Mouse (Mus musculus): Measurements from ENCODE around the gene Gid4.
"Not testable (repeated sequence)": the region's sequence is repeated elsewhere in the genome, so short reads cannot be mapped to it uniquely, and the experiment has no call there.

Gene Gid4

GRCm38 (mm10) chr11:60433501-60433900 is 16.6 kb downstream of the Gid4 start:
- no peak for DNase-seq (ENCODE audit: low spot score)

- no peak for DNase-seq (ENCODE audit: low spot score)
These were observed 18.2 kb downstream of the Gid4 start for GRCm38 (mm10) chr11:60435133-60435532.

GRCm38 (mm10) chr11:60436618-60437017 is 19.7 kb downstream of the Gid4 start:
- no peak for DNase-seq (ENCODE audit: low spot score)

DNA sequence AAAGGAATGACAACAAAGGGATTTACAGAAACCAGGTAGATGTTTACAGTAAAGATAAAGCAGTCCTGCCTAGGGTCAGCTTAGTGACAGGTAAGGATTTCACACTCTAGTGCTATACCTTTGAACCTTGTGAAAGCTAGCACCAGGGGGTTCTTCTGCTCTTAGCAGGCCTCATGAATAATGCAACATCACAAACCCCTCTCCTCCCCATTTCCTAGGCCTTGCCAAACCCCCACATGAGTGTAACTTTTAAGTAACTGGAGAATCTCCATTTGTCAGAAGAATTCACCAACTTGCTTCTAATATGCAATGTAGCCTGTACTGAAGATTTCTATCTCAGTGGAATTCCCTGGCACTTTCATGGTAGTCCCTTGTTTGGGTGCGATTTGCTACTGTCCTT is 22.7 kb downstream of the Gid4 start:
- DNase-seq (ENCODE audit: low spot score) = not testable (repeated sequence)

GRCm38 (mm10) chr11:60440176-60440575 is 23.2 kb downstream of the Gid4 start:
- DNase-seq (ENCODE audit: low spot score) = no peak

- no peak for DNase-seq (ENCODE audit: low spot score)
These were observed 26.0 kb downstream of the Gid4 start for GRCm38 (mm10) chr11:60442896-60443295.

DNA sequence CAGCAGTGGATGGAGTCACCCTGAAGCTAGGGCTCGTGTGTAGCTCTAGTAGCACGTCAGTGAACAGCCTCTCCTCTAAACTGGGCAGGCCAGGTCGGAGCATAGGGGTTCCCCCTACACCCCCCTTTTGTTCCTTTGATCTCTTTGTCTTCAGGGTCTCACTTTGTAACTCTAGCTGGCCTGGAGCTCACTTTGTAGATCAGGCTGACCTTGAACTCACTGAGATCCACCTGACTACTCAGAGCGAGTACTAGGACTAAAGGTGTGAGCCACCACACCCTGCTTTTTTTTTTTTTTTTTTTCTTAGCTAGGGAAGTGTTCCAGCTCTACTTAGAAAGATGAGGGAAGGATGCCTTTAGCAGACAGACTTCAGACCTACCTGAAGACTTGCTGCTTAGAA is 27.1 kb downstream of the Gid4 start:
- DNase-seq (ENCODE audit: low spot score) = no peak

- DNase-seq (ENCODE audit: low spot score) = peak; percentile 87
These were observed 37.3 kb downstream of the Gid4 start, which contains the start of gene Drg2 for GRCm38 (mm10) chr11:60454080-60454744. Gene Drg2 (plus strand): TSS chr11:60454591.

GRCm38 (mm10) chr11:60454745-60455087 is 37.8 kb downstream of the Gid4 start:
- DNase-seq (ENCODE audit: low spot score) = no peak

DNA sequence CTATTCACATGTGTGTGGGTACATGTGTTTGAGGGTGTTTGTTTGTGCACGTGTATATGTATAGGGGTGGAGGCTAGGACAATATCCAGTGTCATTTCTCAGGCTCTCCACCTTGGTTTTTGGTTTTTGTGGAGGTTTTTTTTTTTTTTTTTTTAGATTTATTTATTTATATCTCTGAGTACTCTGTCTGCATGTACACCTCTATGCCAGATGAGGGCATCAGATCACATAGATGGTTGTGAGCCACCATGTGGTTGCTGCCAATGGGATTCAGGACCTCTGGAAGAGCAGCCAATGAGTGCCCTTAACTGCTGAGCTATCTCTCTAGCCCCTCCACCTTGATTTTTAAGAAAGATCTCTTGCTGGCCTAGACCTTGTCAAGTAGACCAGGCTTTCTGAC is 41.0 kb downstream of the Gid4 start:
- DNase-seq (ENCODE audit: low spot score) = no peak

DNA sequence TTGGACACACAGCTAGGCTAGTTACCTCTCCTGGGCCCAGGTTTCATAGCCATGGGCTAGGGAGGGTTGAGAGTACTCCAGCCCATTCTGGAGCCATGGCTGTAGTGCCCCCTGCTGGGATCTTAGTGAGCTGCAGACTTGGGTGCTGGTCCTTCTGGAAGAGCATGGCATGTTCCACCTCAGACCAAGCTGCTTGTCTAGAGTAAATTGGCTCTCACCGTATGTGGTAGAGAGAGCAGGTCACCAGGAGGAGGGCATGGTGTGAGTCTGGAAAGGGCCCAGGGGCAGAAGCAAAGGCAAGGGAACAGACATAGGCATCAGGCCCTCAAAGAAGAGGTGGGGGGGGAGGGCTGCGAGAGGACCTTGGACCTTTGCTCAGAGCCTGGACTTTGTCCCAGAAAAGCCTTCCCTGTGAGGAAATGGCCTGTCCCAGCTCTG is 49.0 kb downstream of the Gid4 start:
- DNase-seq (ENCODE audit: low spot score) = peak; percentile 14

- DNase-seq (ENCODE audit: low spot score) = no peak
These were observed 52.1 kb downstream of the Gid4 start, which contains the start of gene Myo15 for GRCm38 (mm10) chr11:60469039-60469438. Gene Myo15 (plus strand): TSS chr11:60469339.

DNA sequence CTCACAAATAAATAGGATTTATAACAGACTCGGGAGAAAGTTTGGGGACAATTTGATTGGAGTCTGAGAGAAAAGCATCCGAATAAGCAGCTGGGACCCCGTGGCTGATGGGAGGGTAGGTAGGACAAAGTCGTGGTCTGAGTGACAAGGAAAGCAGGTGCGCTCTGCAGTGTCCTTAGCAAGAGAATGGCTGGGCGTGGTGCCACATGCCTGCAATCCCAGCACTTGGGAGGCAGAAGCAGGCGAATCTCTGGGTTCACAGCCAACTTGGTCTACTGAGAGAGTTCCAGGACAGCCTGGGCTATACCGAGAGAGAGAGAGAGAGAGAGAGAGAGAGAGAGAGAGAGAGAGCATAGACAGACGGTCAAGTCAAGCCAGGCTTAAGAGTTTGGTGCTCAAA is 53.8 kb downstream of the Gid4 start:
- no peak for DNase-seq (ENCODE audit: low spot score)

GRCm38 (mm10) chr11:60474534-60474933 is 57.6 kb downstream of the Gid4 start:
- DNase-seq (ENCODE audit: low spot score) = no peak

DNA sequence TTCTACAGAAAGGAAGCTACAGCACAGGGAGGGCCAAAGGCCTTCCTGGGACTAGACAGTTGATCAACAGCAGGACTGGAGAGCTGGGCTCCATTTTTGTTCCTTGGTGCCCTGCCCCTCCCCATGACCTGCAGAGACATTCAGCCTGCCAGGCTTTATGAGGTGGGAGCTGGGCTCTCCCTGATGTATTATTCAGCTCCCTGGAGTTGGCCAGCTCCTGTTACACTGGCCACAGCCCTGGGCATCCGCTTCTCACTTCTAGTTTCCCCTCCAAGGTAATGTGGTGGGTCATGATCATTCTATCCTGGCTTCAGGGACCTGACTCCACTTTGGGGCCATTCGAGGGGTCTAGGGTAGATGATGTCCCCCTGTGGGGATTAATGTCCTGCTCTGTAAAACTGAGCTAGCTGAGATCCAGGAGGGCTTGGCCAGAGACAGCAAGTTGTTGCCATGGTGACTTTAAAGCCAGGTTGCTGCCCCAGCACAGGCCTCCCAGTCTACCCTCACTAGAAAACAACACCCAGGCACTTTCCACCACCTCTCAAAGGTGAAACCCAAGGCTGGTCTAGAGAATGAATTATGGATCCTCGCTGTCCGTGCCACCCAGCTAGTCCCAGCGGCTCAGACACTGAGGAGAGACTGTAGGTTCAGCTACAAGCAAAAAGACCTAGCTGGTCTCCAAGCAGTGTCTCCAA is 58.9 kb downstream of the Gid4 start:
- no peak for DNase-seq (ENCODE audit: low spot score)

- DNase-seq (ENCODE audit: low spot score) = no peak
These were observed 61.2 kb downstream of the Gid4 start for GRCm38 (mm10) chr11:60478121-60478520.

- no peak for DNase-seq (ENCODE audit: low spot score)
These were observed 69.3 kb downstream of the Gid4 start for GRCm38 (mm10) chr11:60486267-60486666.

DNA sequence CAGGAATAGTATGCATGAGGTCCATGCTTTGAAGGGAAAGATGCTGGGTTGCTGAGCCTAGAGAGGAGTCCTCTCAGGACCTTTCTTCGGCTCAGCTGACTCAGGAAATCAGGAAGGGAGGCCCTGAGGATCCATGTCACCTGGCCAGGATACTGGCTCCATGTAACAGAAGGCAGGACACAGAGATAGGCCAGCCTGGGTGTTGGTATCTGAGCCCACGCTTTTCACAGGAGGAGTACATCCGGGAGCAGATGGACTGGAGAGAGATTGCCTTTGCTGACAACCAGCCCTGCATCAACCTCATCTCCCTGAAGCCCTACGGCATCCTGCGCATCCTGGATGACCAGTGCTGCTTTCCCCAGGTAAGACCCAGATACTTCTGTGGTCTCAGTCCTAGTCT is 75.8 kb downstream of the Gid4 start:
- DNase-seq (ENCODE audit: low spot score) = no peak

GRCm38 (mm10) chr11:60495692-60496091 is 78.7 kb downstream of the Gid4 start:
- no peak for DNase-seq (ENCODE audit: low spot score)

All from urinary bladder, postnatal 14 days (tissue).